Mouse (Mus musculus) mesoderm, embryonic 11.5 days (tissue): Measurements from ENCODE around the gene Mxd1.

Experiments used
- DNase-seq: peaks from one replicate; pipeline ENCODE4 v3.0.0-alpha.2; 2012; ENCODE audit warnings: low read depth, low spot score

The Mxd1 gene

GRCm38 (mm10) chr6:86646143-86646542 lies 22.8 kb downstream of the Mxd1 start:
- DNase-seq, result no peak

GRCm38 (mm10) chr6:86645551-86645950 lies 23.4 kb downstream of the Mxd1 start:
- DNase-seq, result no peak

DNA sequence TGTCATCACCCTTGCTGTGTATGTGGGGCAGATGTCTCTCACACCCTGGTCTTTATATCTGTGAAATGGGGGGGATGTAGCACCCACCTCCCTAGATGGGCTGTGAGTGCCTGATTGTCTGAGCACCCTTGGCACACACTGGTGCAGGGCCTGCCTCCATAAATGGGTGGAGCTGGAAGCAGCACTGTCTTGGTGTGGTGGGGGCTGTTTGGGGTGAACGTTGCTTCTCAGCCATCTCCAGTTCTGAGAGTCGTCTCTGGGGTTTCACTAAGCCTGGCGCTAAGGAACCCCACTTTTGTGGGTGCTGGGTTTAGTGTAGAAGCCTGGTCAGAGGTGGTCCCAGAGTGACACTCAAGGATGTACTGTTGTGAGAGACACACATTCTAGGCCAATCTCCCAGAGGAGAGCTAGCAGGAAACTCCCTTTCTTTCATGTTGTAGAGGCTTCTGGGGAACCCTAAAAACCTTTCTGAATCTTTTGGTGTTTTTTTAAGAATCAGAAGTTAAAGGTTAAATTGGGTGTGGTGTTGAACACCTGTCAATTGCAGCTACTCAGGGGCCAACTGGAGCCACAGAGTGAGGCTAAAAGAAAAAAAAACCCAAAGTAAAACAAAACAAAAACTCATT lies 24.1 kb downstream of the Mxd1 start:
- no peak for DNase-seq

- no peak for DNase-seq
Observed at GRCm38 (mm10) chr6:86641716-86642115, 27.2 kb downstream of the Mxd1 start.

DNA sequence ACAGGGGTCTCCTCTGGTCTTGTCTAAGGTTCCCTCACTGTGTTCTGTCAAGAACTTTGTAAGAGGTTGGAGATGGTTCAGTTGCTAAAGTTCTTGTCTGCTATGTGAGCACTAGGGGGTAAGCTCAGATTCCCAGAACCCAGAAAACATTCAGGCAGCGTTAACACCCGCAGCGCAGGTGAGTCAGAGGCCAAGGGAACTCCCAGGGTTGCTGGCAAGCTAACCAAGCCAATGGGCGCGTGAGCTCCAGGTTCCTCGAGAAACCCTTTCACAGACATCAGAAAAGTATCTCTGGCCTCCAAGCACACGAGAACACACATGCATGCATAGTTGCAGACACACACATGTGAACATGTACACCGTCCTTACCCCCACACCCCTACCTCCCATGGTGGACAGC lies 28.2 kb downstream of the Mxd1 start:
- no peak for DNase-seq

DNA sequence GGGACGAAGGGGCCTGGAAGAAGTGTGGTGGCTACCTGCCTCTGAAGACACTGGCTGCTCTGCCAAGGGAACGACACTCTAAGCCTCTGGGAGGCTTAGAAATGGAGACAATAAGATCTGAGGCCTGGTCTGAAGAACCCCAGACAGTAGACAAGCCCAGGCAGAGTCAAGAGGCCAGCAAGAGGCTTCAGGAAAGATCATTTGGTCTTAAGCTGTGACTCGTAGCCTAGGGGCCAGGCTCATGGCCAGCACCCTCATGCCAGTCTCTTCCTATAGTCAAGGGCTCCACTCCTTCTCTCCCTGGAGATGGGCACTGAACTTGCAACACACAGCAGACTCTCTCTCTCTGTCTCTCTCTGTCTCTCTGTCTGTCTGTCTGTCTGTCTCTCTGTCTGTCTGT lies 28.8 kb downstream of the Mxd1 start:
- DNase-seq, result no peak

GRCm38 (mm10) chr6:86639180-86640160 lies 29.5 kb downstream of the Mxd1 start:
- DNase-seq, result no peak

DNA sequence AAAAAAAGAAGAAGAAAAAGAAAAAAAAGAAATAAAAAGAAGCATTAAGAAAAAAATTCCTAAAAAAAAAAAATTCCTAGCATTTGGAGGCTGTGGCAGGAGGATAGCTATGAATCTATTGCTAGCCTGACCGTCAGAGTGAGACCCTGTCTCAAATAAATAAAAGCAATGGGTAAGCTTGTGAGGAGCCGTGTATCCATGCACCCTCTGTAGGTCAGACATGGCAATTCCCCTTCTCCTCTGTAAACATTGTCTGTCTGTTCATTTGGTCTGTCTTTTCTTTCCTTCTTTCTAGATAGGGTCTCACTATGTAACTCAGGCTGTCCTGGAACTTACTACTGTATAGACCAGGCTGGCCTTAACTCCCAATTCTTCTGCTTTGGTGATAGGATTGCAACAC lies 30.5 kb downstream of the Mxd1 start:
- no peak for DNase-seq

DNA sequence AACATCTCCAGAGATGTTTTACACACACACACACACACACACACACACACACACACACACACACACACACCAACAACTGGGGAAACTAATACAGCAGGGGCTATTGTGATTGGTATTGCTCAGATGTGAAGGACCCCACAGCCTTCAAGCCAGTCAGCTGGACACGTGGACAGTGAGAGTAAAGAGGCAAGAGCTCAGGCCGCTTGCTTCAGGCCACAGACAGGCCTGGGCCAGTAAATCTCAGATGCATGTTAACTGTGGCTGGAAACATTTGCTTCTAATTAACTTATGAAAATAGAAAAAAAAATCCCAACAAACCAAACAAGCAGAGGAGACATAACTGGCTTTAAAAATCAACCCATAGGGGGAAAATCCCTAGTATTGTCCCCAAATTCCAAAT lies 31.1 kb downstream of the Mxd1 start:
- DNase-seq, result no peak

DNA sequence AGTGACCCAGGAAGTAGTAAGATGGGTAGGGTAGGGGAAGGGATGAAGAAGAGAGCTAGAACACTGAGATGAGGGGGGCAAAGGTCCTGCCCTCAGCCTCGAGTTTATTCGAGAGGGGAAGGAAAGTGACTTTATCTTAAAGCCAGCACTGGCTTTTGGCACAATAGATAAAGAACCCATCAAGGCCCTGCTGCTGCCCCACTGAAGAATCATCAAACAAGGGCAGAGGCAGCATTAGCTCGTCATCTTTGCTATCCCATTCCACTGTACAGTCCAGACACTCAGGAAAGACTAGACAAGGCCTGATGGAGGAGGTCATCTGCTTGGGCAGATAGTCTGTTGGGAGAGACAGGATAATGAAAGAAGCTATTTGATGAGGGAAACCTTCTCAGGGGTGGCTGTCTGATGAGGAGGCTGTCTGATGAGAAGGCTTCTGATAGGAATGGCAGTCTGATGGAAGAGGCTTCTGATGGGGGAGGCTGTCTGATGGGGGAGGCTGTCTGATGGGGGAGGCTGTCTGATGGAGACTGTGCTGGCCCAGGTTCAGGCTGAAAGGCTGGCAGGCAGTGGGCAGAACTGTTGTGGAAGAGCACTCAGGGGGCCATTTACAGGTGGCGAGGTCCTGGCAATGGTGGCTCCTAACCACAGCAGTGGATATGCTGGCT lies 31.7 kb downstream of the Mxd1 start:
- no peak for DNase-seq

GRCm38 (mm10) chr6:86636495-86636894 lies 32.5 kb downstream of the Mxd1 start:
- DNase-seq, result no peak

- no peak for DNase-seq
Observed at GRCm38 (mm10) chr6:86630141-86630540, 38.8 kb downstream of the Mxd1 start.

GRCm38 (mm10) chr6:86627946-86628345 lies 41.0 kb downstream of the Mxd1 start, which contains the start of gene Asprv1:
TSS of gene Asprv1 (plus strand) at chr6:86628164.
- DNase-seq, result no peak

DNA sequence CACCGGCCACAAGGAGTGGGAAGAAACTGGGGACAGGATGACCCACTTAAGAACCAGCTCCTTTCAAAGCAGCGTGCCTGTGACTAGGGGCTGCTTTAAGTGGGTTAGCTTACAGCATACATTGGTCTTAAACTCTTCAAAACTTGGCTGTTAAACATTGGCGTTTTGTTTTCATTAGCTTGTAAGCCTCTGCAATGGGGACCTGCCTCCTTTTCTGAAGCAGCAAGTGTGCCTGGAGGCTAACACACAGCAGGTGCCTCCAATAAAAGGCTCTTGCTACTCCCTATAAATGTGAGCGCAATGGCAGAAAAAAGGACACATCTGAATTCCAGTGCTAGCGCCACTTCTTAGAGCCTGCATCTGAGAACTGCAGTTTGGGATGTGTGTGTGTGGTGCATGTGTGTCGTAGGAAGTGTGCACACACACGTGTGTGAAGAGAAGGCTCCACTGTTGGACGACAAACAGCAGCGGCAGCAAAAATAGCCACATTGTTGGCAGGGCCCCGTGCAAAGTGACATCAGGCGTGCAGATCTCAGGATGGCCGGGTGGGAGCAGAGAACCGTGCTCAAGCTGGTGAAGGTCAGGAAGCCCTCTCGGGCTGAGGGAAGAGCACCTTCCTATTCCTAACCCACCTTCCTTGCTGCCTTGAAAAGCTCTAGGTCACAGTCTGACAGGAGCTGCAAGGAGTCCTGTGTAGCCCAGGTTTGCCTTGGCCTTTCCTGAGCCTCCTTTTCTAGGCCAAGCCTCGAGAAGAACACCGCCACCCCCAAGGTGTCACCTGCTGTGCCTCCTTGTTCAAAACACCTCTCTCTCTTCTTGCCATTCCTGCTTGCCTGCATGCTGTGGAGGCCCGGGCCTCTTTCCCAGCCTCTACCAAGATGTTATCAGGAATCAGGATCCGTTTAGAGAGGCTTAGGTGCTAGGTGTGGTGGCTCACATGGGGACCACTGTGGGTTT lies 44.6 kb downstream of the Mxd1 start:
- no peak for DNase-seq

DNA sequence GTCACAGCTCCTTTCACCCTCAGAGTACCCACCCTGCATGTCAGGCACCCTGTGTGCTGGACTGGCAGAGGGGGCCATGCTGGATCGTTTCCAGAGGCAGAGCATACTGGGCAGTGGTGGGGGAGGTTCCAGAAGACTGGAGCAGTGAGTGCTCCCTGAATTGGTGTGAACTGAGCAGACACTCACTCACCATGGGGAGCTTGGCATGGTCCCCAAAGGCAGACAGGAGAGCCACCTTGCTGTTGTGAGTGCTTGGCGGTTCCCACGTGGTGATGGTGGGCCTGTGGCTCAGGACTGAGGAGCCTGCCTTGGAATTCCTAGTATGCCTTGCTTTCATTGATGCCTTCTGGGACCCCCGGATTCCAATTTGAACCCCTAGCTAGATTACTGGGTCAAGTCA lies 45.8 kb downstream of the Mxd1 start:
- DNase-seq, result no peak

DNA sequence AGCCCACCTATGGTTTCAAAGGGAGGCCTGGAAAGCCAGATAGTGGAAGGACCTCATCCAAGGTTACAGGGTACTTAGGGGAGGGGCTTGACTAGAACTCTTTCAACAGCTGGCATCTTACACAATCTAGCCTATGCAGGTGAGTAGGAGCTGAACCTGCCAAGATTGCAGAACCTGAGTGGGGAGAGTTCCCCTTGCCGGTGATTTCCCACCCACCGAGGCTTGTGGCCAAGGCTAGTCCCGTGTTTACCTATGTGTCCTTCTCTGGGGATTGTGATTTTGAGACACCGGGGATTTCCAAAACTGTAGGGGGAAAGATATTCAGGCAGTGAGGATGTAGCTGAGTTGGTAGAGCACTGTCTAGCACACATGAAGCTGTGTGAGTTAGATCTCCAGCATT lies 53.7 kb downstream of the Mxd1 start:
- no peak for DNase-seq

GRCm38 (mm10) chr6:86610714-86611113 lies 58.2 kb downstream of the Mxd1 start:
- no peak for DNase-seq

- no peak for DNase-seq
Observed at GRCm38 (mm10) chr6:86609235-86609634, 59.7 kb downstream of the Mxd1 start.

- no peak for DNase-seq
Observed at GRCm38 (mm10) chr6:86607471-86607870, 61.5 kb downstream of the Mxd1 start.

DNA sequence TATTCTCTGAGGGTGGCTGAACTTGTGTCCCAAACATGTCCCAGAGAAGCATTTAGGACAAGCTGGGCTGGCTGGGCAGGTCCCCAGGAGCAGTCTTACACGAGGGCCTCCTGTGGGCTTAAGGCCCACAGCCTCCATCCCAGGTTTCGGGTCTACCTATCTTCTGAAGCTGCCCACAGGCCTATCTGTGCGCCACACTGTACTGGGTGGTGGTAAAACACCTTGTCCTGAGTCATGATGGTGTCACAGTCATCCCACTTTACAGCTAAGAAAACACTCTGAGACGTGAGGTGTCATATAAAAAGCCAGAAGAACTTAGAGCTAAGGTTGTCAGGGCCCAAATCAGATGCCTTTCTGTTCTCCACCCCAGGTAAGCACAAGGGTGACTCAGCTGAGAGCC lies 62.7 kb downstream of the Mxd1 start:
- no peak for DNase-seq

DNA sequence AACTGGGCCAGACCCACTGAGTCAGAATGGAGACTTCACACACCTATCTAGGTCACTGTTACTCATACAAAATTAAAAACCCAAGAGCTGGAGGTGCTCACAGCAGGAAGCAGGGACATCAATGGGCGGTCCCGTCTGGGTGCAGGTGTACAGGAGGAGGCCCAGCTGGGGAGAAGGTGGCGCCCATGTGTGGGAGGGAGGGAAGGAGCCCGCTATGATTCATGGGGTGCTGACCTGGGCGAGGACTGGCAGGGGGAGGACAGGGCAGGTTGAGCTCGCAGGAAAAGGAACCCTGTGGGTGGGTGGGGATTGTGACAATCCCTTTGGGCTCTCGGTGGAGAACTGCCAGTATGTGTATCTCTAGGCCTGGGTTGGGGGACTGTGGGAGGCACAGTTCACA lies 63.7 kb downstream of the Mxd1 start:
- no peak for DNase-seq
